Mouse (Mus musculus): Measurements from ENCODE around the gene Uncx. TPM values are rescaled to one million over a fixed set of nuclear protein-coding genes. Genes with fewer than 3 reads are reported as not detected.
"Not testable (repeated sequence)": the region's sequence is repeated elsewhere in the genome, so short reads cannot be mapped to it uniquely, and the experiment has no call there.

Uncx gene
- polyA plus RNA-seq, 1 experiment from 2014 or later: not detected

- H3K9me3 ChIP-seq (ENCODE audit: control insufficient read depth, low read length): no peaks in the 10 kb centered on the region
- H3K9ac ChIP-seq (ENCODE audit: low read length): no peak overlapping the region
- ATAC-seq (ENCODE audit: insufficient number of reproducible peaks, insufficient read depth, low FRiP score, low read depth): no peak
- no peaks in the 10 kb centered on the region for H3K36me3 ChIP-seq (ENCODE audit: control insufficient read depth, insufficient read depth, low read length)
- H3K27me3 ChIP-seq (ENCODE audit: control insufficient read depth, insufficient read depth, low read length): peaks cover 69% of the 10 kb centered on the region
- peak overlapping the region; percentile 11 to 26; a peak in 3 of 4 replicates for H3K4me3 ChIP-seq (ENCODE audit: control insufficient read depth in 1 of 2, insufficient read depth in 1 of 2, low read depth in 1 of 2, low read length in 2 of 2)
- peaks cover 0 to 10% of the 10 kb centered on the region in 2 experiments; a peak in 2 of 4 replicates for H3K4me1 ChIP-seq (ENCODE audit: control insufficient read depth in 2 of 2, insufficient read depth in 2 of 2, low read length in 2 of 2)
- peak overlapping the region; percentile 59 for H3K4me2 ChIP-seq (ENCODE audit: low read length)
- WGBS: 3% methylated on average over 39 of the region's 39 CpGs
- H3K27ac ChIP-seq (replicated peaks in 1 of 2; ENCODE audit: control insufficient read depth in 1 of 2, insufficient read depth in 1 of 2, low read depth in 2 of 2, low read length in 2 of 2): no peak overlapping the region
Observed at GRCm38 (mm10) chr5:139584971-139585747, 41.9 kb downstream of the Uncx start.

DNA sequence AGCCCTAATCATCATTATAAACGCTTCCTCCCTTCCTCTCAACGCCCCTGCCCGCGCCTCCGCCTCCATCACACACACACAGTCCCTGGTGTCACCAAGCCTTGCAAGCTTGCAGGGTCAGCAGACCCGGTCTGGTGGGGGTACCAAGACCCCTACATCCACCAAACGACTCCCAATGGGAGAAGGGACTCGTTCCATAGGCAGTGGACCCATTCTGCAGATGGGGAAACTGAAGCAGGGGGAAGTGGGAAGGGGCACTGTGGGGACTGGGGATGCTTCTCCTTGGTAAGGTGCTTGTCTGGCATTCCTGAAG lies 42.4 kb downstream of the Uncx start:
- WGBS: 10% methylated on average over 8 of the region's 8 CpGs
- peaks cover 0 to 10% of the 10 kb centered on the region in 2 experiments; a peak in 2 of 4 replicates for H3K4me1 ChIP-seq (ENCODE audit: control insufficient read depth in 2 of 2, insufficient read depth in 2 of 2, low read length in 2 of 2)
- H3K27me3 ChIP-seq (ENCODE audit: control insufficient read depth, insufficient read depth, low read length): peaks cover 63% of the 10 kb centered on the region
- H3K4me3 ChIP-seq (ENCODE audit: control insufficient read depth in 1 of 2, insufficient read depth in 1 of 2, low read depth in 1 of 2, low read length in 2 of 2): peak overlapping the region in 1 of 2 experiments; percentile 26; a peak in 2 of 4 replicates
- no peaks in the 10 kb centered on the region for H3K36me3 ChIP-seq (ENCODE audit: control insufficient read depth, insufficient read depth, low read length)
- peak overlapping the region; percentile 59 for H3K4me2 ChIP-seq (ENCODE audit: low read length)
- no peak overlapping the region for H3K27ac ChIP-seq (replicated peaks in 1 of 2; ENCODE audit: control insufficient read depth in 1 of 2, insufficient read depth in 1 of 2, low read depth in 2 of 2, low read length in 2 of 2)
- no peak for ATAC-seq (ENCODE audit: insufficient number of reproducible peaks, insufficient read depth, low FRiP score, low read depth)
- no peak overlapping the region for H3K9ac ChIP-seq (ENCODE audit: low read length)
- H3K9me3 ChIP-seq (ENCODE audit: control insufficient read depth, low read length): no peaks in the 10 kb centered on the region

DNA sequence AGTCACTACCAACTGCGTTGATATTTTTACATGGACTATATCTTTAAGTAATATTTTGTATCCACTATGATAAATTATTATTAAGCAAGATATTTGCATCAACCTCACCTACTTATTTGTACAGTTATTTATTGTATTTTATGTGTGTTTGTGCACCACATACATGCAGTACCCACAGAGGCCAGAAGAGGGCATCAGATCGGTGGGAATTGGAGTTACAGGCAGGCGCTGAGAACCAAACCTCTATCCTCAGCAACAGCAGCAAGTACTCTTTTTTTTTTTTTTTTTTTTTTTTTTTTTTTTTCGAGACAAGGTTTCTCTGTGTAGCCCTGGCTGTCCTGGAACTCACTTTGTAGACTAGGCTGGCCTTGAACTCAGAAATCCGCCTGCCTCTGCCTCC lies 44.2 kb downstream of the Uncx start:
- not testable (repeated sequence) for H3K36me3 ChIP-seq (ENCODE audit: control insufficient read depth, insufficient read depth, low read length); H3K4me2 ChIP-seq (ENCODE audit: low read length); H3K9ac ChIP-seq (ENCODE audit: low read length); H3K4me3 ChIP-seq (ENCODE audit: control insufficient read depth in 1 of 2, insufficient read depth in 1 of 2, low read depth in 1 of 2, low read length in 2 of 2); H3K27ac ChIP-seq (replicated peaks in 1 of 2; ENCODE audit: control insufficient read depth in 1 of 2, insufficient read depth in 1 of 2, low read depth in 2 of 2, low read length in 2 of 2); ATAC-seq (ENCODE audit: insufficient number of reproducible peaks, insufficient read depth, low FRiP score, low read depth); H3K9me3 ChIP-seq (ENCODE audit: control insufficient read depth, low read length)
- Histone ChIP-seq H3K4me1 (ENCODE audit: control insufficient read depth in 2 of 2, insufficient read depth in 2 of 2, low read length in 2 of 2) (peaks cover 0 to 10% of the 10 kb centered on the region in 2 experiments; a peak in 2 of 4 replicates), H3K27me3 (ENCODE audit: control insufficient read depth, insufficient read depth, low read length) (peaks cover 48% of the 10 kb centered on the region)
- 70% methylated on average over 5 of the region's 5 CpGs for WGBS

GRCm38 (mm10) chr5:139590682-139591360 lies 47.5 kb downstream of the Uncx start:
- not testable (repeated sequence) for H3K4me3 ChIP-seq (ENCODE audit: control insufficient read depth in 1 of 2, insufficient read depth in 1 of 2, low read depth in 1 of 2, low read length in 2 of 2); H3K36me3 ChIP-seq (ENCODE audit: control insufficient read depth, insufficient read depth, low read length); H3K27ac ChIP-seq (replicated peaks in 1 of 2; ENCODE audit: control insufficient read depth in 1 of 2, insufficient read depth in 1 of 2, low read depth in 2 of 2, low read length in 2 of 2); H3K9ac ChIP-seq (ENCODE audit: low read length); H3K4me2 ChIP-seq (ENCODE audit: low read length); H3K4me1 ChIP-seq (ENCODE audit: control insufficient read depth in 2 of 2, insufficient read depth in 2 of 2, low read length in 2 of 2); H3K9me3 ChIP-seq (ENCODE audit: control insufficient read depth, low read length); ATAC-seq (ENCODE audit: insufficient number of reproducible peaks, insufficient read depth, low FRiP score, low read depth)
- H3K27me3 ChIP-seq (ENCODE audit: control insufficient read depth, insufficient read depth, low read length): peaks cover 41% of the 10 kb centered on the region
- 35% methylated on average over 6 of the region's 6 CpGs for WGBS

GRCm38 (mm10) chr5:139592011-139592410 lies 48.7 kb downstream of the Uncx start:
- Histone ChIP-seq H3K9ac (ENCODE audit: low read length) (no peak overlapping the region), H3K4me3 (ENCODE audit: control insufficient read depth in 1 of 2, insufficient read depth in 1 of 2, low read depth in 1 of 2, low read length in 2 of 2) (no peak overlapping the region), H3K27ac (replicated peaks in 1 of 2; ENCODE audit: control insufficient read depth in 1 of 2, insufficient read depth in 1 of 2, low read depth in 2 of 2, low read length in 2 of 2) (no peak overlapping the region), H3K27me3 (ENCODE audit: control insufficient read depth, insufficient read depth, low read length) (peaks cover 40% of the 10 kb centered on the region), H3K36me3 (ENCODE audit: control insufficient read depth, insufficient read depth, low read length) (no peaks in the 10 kb centered on the region), H3K4me2 (ENCODE audit: low read length) (no peak overlapping the region), H3K4me1 (ENCODE audit: control insufficient read depth in 2 of 2, insufficient read depth in 2 of 2, low read length in 2 of 2) (no peaks in the 10 kb centered on the region), H3K9me3 (ENCODE audit: control insufficient read depth, low read length) (no peaks in the 10 kb centered on the region)
- ATAC-seq (ENCODE audit: insufficient number of reproducible peaks, insufficient read depth, low FRiP score, low read depth): no peak
- 76% methylated on average over 3 of the region's 3 CpGs for WGBS

DNA sequence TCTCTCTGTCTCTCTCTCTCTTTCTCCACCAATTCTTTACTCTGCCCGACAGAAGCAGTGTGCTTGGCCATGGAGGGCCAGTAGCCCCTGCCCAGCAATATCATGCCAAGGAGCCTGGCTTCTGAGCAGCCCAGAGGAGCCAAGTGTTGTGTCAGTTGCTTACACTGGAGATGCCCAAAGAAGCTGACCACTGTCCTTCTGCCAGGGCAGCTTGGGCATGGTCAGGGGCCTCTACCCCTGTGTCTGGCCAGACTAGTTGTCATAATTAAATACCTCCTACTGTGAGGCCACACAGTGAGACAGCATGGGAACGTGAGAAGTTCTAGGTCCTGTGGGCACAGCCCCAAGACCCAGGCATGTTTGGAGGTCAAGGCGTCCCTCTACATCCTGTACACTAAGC lies 49.6 kb downstream of the Uncx start:
- Histone ChIP-seq H3K27ac (replicated peaks in 1 of 2; ENCODE audit: control insufficient read depth in 1 of 2, insufficient read depth in 1 of 2, low read depth in 2 of 2, low read length in 2 of 2) (no peak overlapping the region), H3K4me2 (ENCODE audit: low read length) (no peak overlapping the region), H3K4me1 (ENCODE audit: control insufficient read depth in 2 of 2, insufficient read depth in 2 of 2, low read length in 2 of 2) (no peaks in the 10 kb centered on the region), H3K9ac (ENCODE audit: low read length) (no peak overlapping the region), H3K4me3 (ENCODE audit: control insufficient read depth in 1 of 2, insufficient read depth in 1 of 2, low read depth in 1 of 2, low read length in 2 of 2) (no peak overlapping the region), H3K27me3 (ENCODE audit: control insufficient read depth, insufficient read depth, low read length) (peaks cover 48% of the 10 kb centered on the region), H3K9me3 (ENCODE audit: control insufficient read depth, low read length) (no peaks in the 10 kb centered on the region), H3K36me3 (ENCODE audit: control insufficient read depth, insufficient read depth, low read length) (no peaks in the 10 kb centered on the region)
- no peak for ATAC-seq (ENCODE audit: insufficient number of reproducible peaks, insufficient read depth, low FRiP score, low read depth)
- 53% methylated on average over 3 of the region's 3 CpGs for WGBS

DNA sequence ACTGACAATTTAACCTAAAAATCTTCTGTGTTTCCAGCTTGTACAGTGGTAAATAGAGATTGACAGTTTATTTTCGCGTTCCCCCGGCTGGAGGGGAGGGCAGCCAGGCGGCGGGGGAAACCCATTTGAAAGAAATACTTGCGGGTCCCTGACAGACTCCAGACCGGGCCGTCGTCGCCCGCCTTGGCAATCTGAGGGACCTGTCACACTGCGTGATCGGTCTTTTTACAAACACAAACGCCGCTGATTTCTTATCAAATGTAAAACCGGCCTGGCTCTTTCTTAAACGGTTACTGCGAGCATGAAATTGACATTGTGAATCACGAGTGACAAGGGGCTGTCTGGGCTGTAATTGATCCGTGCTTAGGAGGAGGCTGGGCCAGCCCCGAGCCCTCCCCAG lies 50.5 kb downstream of the Uncx start:
- H3K9ac ChIP-seq (ENCODE audit: low read length): no peak overlapping the region
- 5% methylated on average over 21 of the region's 21 CpGs for WGBS
- H3K4me3 ChIP-seq (ENCODE audit: control insufficient read depth in 1 of 2, insufficient read depth in 1 of 2, low read depth in 1 of 2, low read length in 2 of 2): no peak overlapping the region
- no peaks in the 10 kb centered on the region for H3K4me1 ChIP-seq (ENCODE audit: control insufficient read depth in 2 of 2, insufficient read depth in 2 of 2, low read length in 2 of 2)
- no peak overlapping the region for H3K27ac ChIP-seq (replicated peaks in 1 of 2; ENCODE audit: control insufficient read depth in 1 of 2, insufficient read depth in 1 of 2, low read depth in 2 of 2, low read length in 2 of 2)
- peak overlapping the region; percentile 18; the same call in 1 of the 2 replicates for H3K4me2 ChIP-seq (ENCODE audit: low read length)
- H3K9me3 ChIP-seq (ENCODE audit: control insufficient read depth, low read length): no peaks in the 10 kb centered on the region
- H3K27me3 ChIP-seq (ENCODE audit: control insufficient read depth, insufficient read depth, low read length): peaks cover 55% of the 10 kb centered on the region
- ATAC-seq (ENCODE audit: insufficient number of reproducible peaks, insufficient read depth, low FRiP score, low read depth): no peak
- no peaks in the 10 kb centered on the region for H3K36me3 ChIP-seq (ENCODE audit: control insufficient read depth, insufficient read depth, low read length)
